Mouse (Mus musculus) right cerebral cortex, postnatal 4 days (tissue): ENCODE measurements at regions not wholly inside any gene's neighbourhood (a gene's known extent, or its start where the extent isn't known, plus 50 kb on each side); places are given as distances from the start of the nearest gene placed in this dataset.
"Not testable (repeated sequence)": the region's sequence is repeated elsewhere in the genome, so short reads cannot be mapped to it uniquely, and the experiment has no call there.

ENCODE experiments used
- DNase-seq: peaks from one replicate; pipeline ENCODE4 v3.0.0-alpha.2; 2022

- no peak for DNase-seq
Measured at GRCm38 (mm10) chr12:98144464-98144863, 114.8 kb downstream of the Galc start.

GRCm38 (mm10) chr12:98143170-98143569, 116.1 kb downstream of the Galc start:
- no peak for DNase-seq

GRCm38 (mm10) chr12:98139906-98140305, 119.4 kb downstream of the Galc start:
- DNase-seq: not testable (repeated sequence)

GRCm38 (mm10) chr12:98131276-98131675, 128.0 kb downstream of the Galc start:
- no peak for DNase-seq

GRCm38 (mm10) chr12:98123541-98123940, 135.7 kb downstream of the Galc start:
- DNase-seq: no peak

- DNase-seq: no peak
Measured at GRCm38 (mm10) chr12:98108039-98108438, 151.2 kb downstream of the Galc start.

GRCm38 (mm10) chr12:98106789-98107684, 152.2 kb downstream of the Galc start:
- no peak for DNase-seq

- no peak for DNase-seq
Measured at GRCm38 (mm10) chr12:98106151-98106788, 153.0 kb downstream of the Galc start.

GRCm38 (mm10) chr12:98105749-98106148, 153.5 kb downstream of the Galc start:
- no peak for DNase-seq

GRCm38 (mm10) chr12:98090171-98090570, 169.1 kb downstream of the Galc start:
- no peak for DNase-seq

GRCm38 (mm10) chr12:98078351-98078750, 180.9 kb downstream of the Galc start:
- DNase-seq: no peak

- DNase-seq: no peak
Measured at GRCm38 (mm10) chr12:98075580-98075979, 183.7 kb downstream of the Galc start.

- no peak for DNase-seq
Measured at GRCm38 (mm10) chr12:98069110-98069509, 190.1 kb downstream of the Galc start.

GRCm38 (mm10) chr12:98059419-98060180, 199.7 kb downstream of the Galc start:
- DNase-seq: no peak

- DNase-seq: no peak
Measured at GRCm38 (mm10) chr12:98058977-98059376, 200.3 kb downstream of the Galc start.

GRCm38 (mm10) chr12:98050934-98051333, 208.3 kb downstream of the Galc start:
- no peak for DNase-seq

- DNase-seq: no peak
Measured at GRCm38 (mm10) chr12:98050500-98050899, 208.8 kb downstream of the Galc start.

GRCm38 (mm10) chr12:98050057-98050456, 209.2 kb downstream of the Galc start:
- no peak for DNase-seq

- DNase-seq: no peak
Measured at GRCm38 (mm10) chr12:98047765-98048164, 211.5 kb downstream of the Galc start.

- peak; percentile 18 for DNase-seq
Measured at GRCm38 (mm10) chr12:98046459-98047440, 212.5 kb downstream of the Galc start.

GRCm38 (mm10) chr12:98045784-98046458, 213.3 kb downstream of the Galc start:
- no peak for DNase-seq

- no peak for DNase-seq
Measured at GRCm38 (mm10) chr12:98043436-98043835, 215.8 kb downstream of the Galc start.
